Mouse (Mus musculus): ENCODE measurements around the gene Saal1. TPM values are rescaled to one million over a fixed set of nuclear protein-coding genes. Genes with fewer than 3 reads are reported as not detected.

Gene Saal1
- polyA plus RNA-seq (2012; rRNA removed), result 10.4 and 11.7 TPM in 2 replicates

GRCm38 (mm10) chr7:46710390-46710844, at the start of gene Saal1:
Saal1 (minus strand) TSS chr7:46710680.

GRCm38 (mm10) chr7:46751490-46751889, 41.0 kb upstream of the Saal1 start, which contains the start of gene Saa2:
Saa2 (plus strand) TSS chr7:46751790.

GRCm38 (mm10) chr7:46742880-46743279, 32.4 kb upstream of the Saal1 start, which contains the start of gene Saa1:
Saa1 (minus strand) TSS chr7:46742980.

GRCm38 (mm10) chr7:46732458-46732857, 22.0 kb upstream of the Saal1 start, which contains the start of gene Saa4:
Saa4 (minus strand) TSS chr7:46732603.

GRCm38 (mm10) chr7:46715600-46715999, 5.1 kb upstream of the Saal1 start, which contains the start of gene Saa3:
Saa3 (minus strand) TSS chr7:46715700.

GRCm38 (mm10) chr7:46672160-46672672, 38.3 kb downstream of the Saal1 start, which contains the start of gene Tph1:
Tph1 (minus strand) TSS chr7:46672537.

GRCm38 (mm10) chr7:46639692-46640031, 70.8 kb downstream of the Saal1 start, which contains the start of gene Sergef:
Sergef (minus strand) TSS chr7:46639807.

Other genes starting within 250 kb of the Saal1 start
- 16.2 and 17.2 TPM in 2 replicates for gene Sergef, start 70.9 kb downstream of the Saal1 start, polyA plus RNA-seq (2012; rRNA removed)
- not detected in 2 replicates for gene Tph1, start 38.1 kb downstream of the Saal1 start, polyA plus RNA-seq (2012; rRNA removed)
- 0.73 and 1.8 TPM in 2 replicates for gene Saa3, start 5.0 kb upstream of the Saal1 start, polyA plus RNA-seq (2012; rRNA removed)
- 0.12 TPM in 1 of 2 replicates, not detected in the other for gene Saa4, start 21.9 kb upstream of the Saal1 start, polyA plus RNA-seq (2012; rRNA removed)
- not detected in 2 replicates for gene Saa1, start 32.3 kb upstream of the Saal1 start, polyA plus RNA-seq (2012; rRNA removed)
- 0.75 and 1.9 TPM in 2 replicates for gene Saa2, start 41.1 kb upstream of the Saal1 start, polyA plus RNA-seq (2012; rRNA removed)
- 14.9 and 15.9 TPM in 2 replicates for gene Hps5, start 85.4 kb upstream of the Saal1 start, polyA plus RNA-seq (2012; rRNA removed)
- gene Gtf2h1, start 85.4 kb upstream of the Saal1 start, polyA plus RNA-seq (2012; rRNA removed), result 7.0 and 8.1 TPM in 2 replicates
- 389 and 492 TPM in 2 replicates for gene Ldha, start 130.8 kb upstream of the Saal1 start, polyA plus RNA-seq (2012; rRNA removed)
- 0.15 and 0.36 TPM in 2 replicates for gene Ldhc, start 150.5 kb upstream of the Saal1 start, polyA plus RNA-seq (2012; rRNA removed)
- gene Tsg101, start 209.3 kb upstream of the Saal1 start, polyA plus RNA-seq (2012; rRNA removed), result 62.7 and 104 TPM in 2 replicates
- 2.5 and 2.9 TPM in 2 replicates for gene Uevld, start 247.8 kb upstream of the Saal1 start, polyA plus RNA-seq (2012; rRNA removed)